Mouse (Mus musculus): ENCODE results near the gene Doc2a.

The Doc2a gene

GRCm38 (mm10) chr7:126869780-126870519 is 22.7 kb downstream of the Doc2a start:
- DNase-seq, result no peak

GRCm38 (mm10) chr7:126870520-126870891 is 23.3 kb downstream of the Doc2a start:
- DNase-seq, result no peak

- DNase-seq, result no peak
Observed at GRCm38 (mm10) chr7:126877239-126877638, 30.0 kb downstream of the Doc2a start.

- no peak for DNase-seq
Observed at GRCm38 (mm10) chr7:126881040-126881439, 33.8 kb downstream of the Doc2a start.

GRCm38 (mm10) chr7:126883731-126884181 is 36.5 kb downstream of the Doc2a start:
- peak; percentile 24 for DNase-seq

- peak; percentile 99 for DNase-seq
Observed at GRCm38 (mm10) chr7:126884286-126885164, 37.3 kb downstream of the Doc2a start, which contains the start of gene Taok2. Gene Taok2, minus strand, starts transcription at chr7:126884703.

- no peak for DNase-seq
Observed at GRCm38 (mm10) chr7:126887281-126887680, 40.1 kb downstream of the Doc2a start.

- peak; percentile 15 for DNase-seq
Observed at GRCm38 (mm10) chr7:126888852-126889251, 41.6 kb downstream of the Doc2a start.

- DNase-seq, result no peak
Observed at GRCm38 (mm10) chr7:126896912-126897311, 49.7 kb downstream of the Doc2a start.

- no peak for DNase-seq
Observed at GRCm38 (mm10) chr7:126897390-126898101, 50.3 kb downstream of the Doc2a start.

GRCm38 (mm10) chr7:126898102-126898990 is 51.1 kb downstream of the Doc2a start:
- peak; percentile 95 for DNase-seq

GRCm38 (mm10) chr7:126899781-126900180 is 52.6 kb downstream of the Doc2a start:
- peak; percentile 52 for DNase-seq

Measured in retina, postnatal 1 day (tissue).